Mouse (Mus musculus) myocyte (in vitro differentiated cells): Measurements from ENCODE around the gene Egfl7. TPM values are rescaled to one million over a fixed set of nuclear protein-coding genes. Genes with fewer than 3 reads are reported as not detected.
A peak's percentile ranks its signal among the peaks of the same experiment; 100 is the strongest.

Source experiments
- H3K27me3 ChIP-seq: one replicate; pipeline ENCODE4 v1.6.1; 2011; ENCODE audit not compliant: control insufficient read depth, insufficient read depth, insufficient read length
- H3K36me3 ChIP-seq: one replicate; pipeline ENCODE4 v1.6.1; 2011; ENCODE audit not compliant: control insufficient read depth, insufficient read depth
- H3K4me2 ChIP-seq: one replicate; pipeline ENCODE4 v1.6.1; 2011; ENCODE audit warnings: low read depth, control low read depth
- H3K4me3 ChIP-seq: one replicate; pipeline ENCODE4 v1.5.1; 2011; ENCODE audit warnings: mild to moderate bottlenecking, control low read depth, moderate library complexity
- H3K79me2 ChIP-seq: one replicate; pipeline ENCODE4 v1.6.1; 2011; ENCODE audit not compliant: control insufficient read depth, insufficient read depth
- H3ac ChIP-seq: one replicate; pipeline ENCODE4 v1.6.1; 2011; ENCODE audit not compliant: control insufficient read depth, insufficient read length
- CEBPB ChIP-seq: IDR thresholded peaks from 2 replicates; pipeline ENCODE4 v1.6.1; 2011; ENCODE audit warnings: mild to moderate bottlenecking, moderate library complexity; ENCODE audit not compliant: poor library complexity, insufficient read depth, severe bottlenecking
- E2F4 ChIP-seq: IDR thresholded peaks from one replicate; pipeline ENCODE4 v1.6.1; 2011; ENCODE audit warnings: mild to moderate bottlenecking, control low read depth, moderate library complexity; ENCODE audit not compliant: insufficient read depth
- MAX ChIP-seq: IDR thresholded peaks from one replicate; pipeline ENCODE4 v1.6.1; 2011; ENCODE audit warnings: low read depth, mild to moderate bottlenecking, control low read depth
- MYOD1 ChIP-seq, 3 experiments: IDR thresholded peaks; one replicate each; pipeline ENCODE4 v1.6.1; 2011; ENCODE audit warnings: control low read depth in 2 of 3, low read depth in 2 of 3, mild to moderate bottlenecking in 2 of 3, moderate library complexity in 1 of 3; ENCODE audit not compliant: insufficient read length in 2 of 3, control insufficient read depth in 1 of 3
- MYOG ChIP-seq, 3 experiments: IDR thresholded peaks; one replicate each; pipeline ENCODE4 v1.6.1; 2011; ENCODE audit warnings: control low read depth in 2 of 3, low read depth in 2 of 3, mild to moderate bottlenecking in 2 of 3; ENCODE audit not compliant: insufficient read length in 2 of 3, control insufficient read depth in 1 of 3, insufficient read depth in 1 of 3
- POLR2A ChIP-seq: IDR thresholded peaks from one replicate; pipeline ENCODE4 v1.6.1; 2011; ENCODE audit warnings: low read depth, mild to moderate bottlenecking, control low read depth, moderate library complexity; ENCODE audit not compliant: insufficient read length
- POLR2AphosphoS2 ChIP-seq: IDR thresholded peaks from one replicate; pipeline ENCODE4 v1.6.1; 2011; ENCODE audit warnings: low read depth, control low read depth; ENCODE audit not compliant: insufficient read length
- REST ChIP-seq: IDR thresholded peaks from one replicate; pipeline ENCODE4 v1.6.1; 2011; ENCODE audit warnings: mild to moderate bottlenecking, control low read depth, moderate library complexity; ENCODE audit not compliant: insufficient read depth, insufficient read length
- TCF12 ChIP-seq: IDR thresholded peaks from one replicate; pipeline ENCODE4 v1.6.1; 2011; ENCODE audit warnings: mild to moderate bottlenecking, control low read depth; ENCODE audit not compliant: poor library complexity, insufficient read depth, severe bottlenecking
- TCF3 ChIP-seq: IDR thresholded peaks from one replicate; pipeline ENCODE4 v1.6.1; 2011; ENCODE audit warnings: low read depth, control low read depth; ENCODE audit not compliant: insufficient read length
- USF1 ChIP-seq: IDR thresholded peaks from one replicate; pipeline ENCODE4 v1.6.1; 2011; ENCODE audit warnings: low read depth, mild to moderate bottlenecking, control low read depth, moderate library complexity
- polyA plus RNA-seq: library from polyadenylated mRNA; unstranded; fragments of >200 nt; fragmentation: generic; extraction: Trizol; gene quantifications from one replicate; pipeline ENCODE4 v1.2.1, GENCODE M21; 2012; ENCODE audit warnings: missing spikeins

The Egfl7 gene
- polyA plus RNA-seq, 1 experiment: 2.7 TPM

GRCm38 (mm10) chr2:26638039-26638438, 58.2 kb downstream of the Egfl7 start:
- H3ac ChIP-seq: no peak overlapping the region
- no peaks in the 10 kb centered on the region for H3K27me3 ChIP-seq
- H3K79me2 ChIP-seq: peaks cover 29% of the 10 kb centered on the region
- peak overlapping the region; percentile 95 for H3K4me3 ChIP-seq
- peak overlapping the region; percentile 83 for H3K4me2 ChIP-seq
- peaks cover 24% of the 10 kb centered on the region for H3K36me3 ChIP-seq
- TF ChIP-seq POLR2AphosphoS2 (no peak), USF1 (no peak), E2F4 (no peak), TCF3 (no peak), MAX (no peak), MYOG (IDR thresholded peaks at IDR 0.05; ENCODE audit: control insufficient read depth in 1 of 3, insufficient read depth in 1 of 3, insufficient read length in 2 of 3, low read depth in 2 of 3) (no peak), REST (no peak), CEBPB (no peak), TCF12 (no peak), MYOD1 (IDR thresholded peaks at IDR 0.05; ENCODE audit: control insufficient read depth in 1 of 3, insufficient read length in 2 of 3, low read depth in 2 of 3) (no peak)

GRCm38 (mm10) chr2:26638572-26638971, 58.8 kb downstream of the Egfl7 start:
- TF ChIP-seq E2F4 (no peak), CEBPB (no peak)
- Histone ChIP-seq H3K79me2 (peaks cover 29% of the 10 kb centered on the region), H3K4me2 (peak overlapping the region; percentile 83), H3K4me3 (peak overlapping the region; percentile 95), H3K27me3 (no peaks in the 10 kb centered on the region), H3ac (no peak overlapping the region), H3K36me3 (peaks cover 24% of the 10 kb centered on the region)

GRCm38 (mm10) chr2:26639083-26639482, 59.3 kb downstream of the Egfl7 start:
- H3K27me3 ChIP-seq: no peaks in the 10 kb centered on the region
- TF ChIP-seq POLR2AphosphoS2 (no peak), MYOD1 (IDR thresholded peaks at IDR 0.05; ENCODE audit: control insufficient read depth in 1 of 3, insufficient read length in 2 of 3, low read depth in 2 of 3) (no peak), POLR2A (peak; percentile 49), USF1 (peak; percentile 44)
- peak overlapping the region; percentile 6 for H3ac ChIP-seq
- H3K79me2 ChIP-seq: peaks cover 29% of the 10 kb centered on the region
- peak overlapping the region; percentile 95 for H3K4me3 ChIP-seq
- peak overlapping the region; percentile 83 for H3K4me2 ChIP-seq
- H3K36me3 ChIP-seq: peaks cover 24% of the 10 kb centered on the region

GRCm38 (mm10) chr2:26639838-26640830, 60.3 kb downstream of the Egfl7 start:
- Histone ChIP-seq H3K79me2 (peaks cover 29% of the 10 kb centered on the region), H3K27me3 (no peaks in the 10 kb centered on the region), H3ac (peak overlapping the region; percentile 6), H3K4me3 (peak overlapping the region; percentile 95), H3K4me2 (peak overlapping the region; percentile 83), H3K36me3 (peaks cover 20% of the 10 kb centered on the region)
- no peak for TF ChIP-seq TCF3
- TF ChIP-seq POLR2A: peak; percentile 97
- TF ChIP-seq POLR2AphosphoS2: peak; percentile 97

- H3K79me2 ChIP-seq: peaks cover 29% of the 10 kb centered on the region
- H3K27me3 ChIP-seq: no peaks in the 10 kb centered on the region
- no peak for TF ChIP-seq USF1
- TF ChIP-seq REST: no peak
- no peak overlapping the region for H3K4me3 ChIP-seq
- H3K36me3 ChIP-seq: peaks cover 20% of the 10 kb centered on the region
- H3ac ChIP-seq: no peak overlapping the region
- H3K4me2 ChIP-seq: peak overlapping the region; percentile 70
These were observed 61.3 kb downstream of the Egfl7 start for GRCm38 (mm10) chr2:26641006-26641647.

Other genes with a start within 250 kb of the Egfl7 start
- 28.4 TPM for gene Dnlz, start 227.9 kb upstream of the Egfl7 start, polyA plus RNA-seq
- gene Card9, start 219.1 kb upstream of the Egfl7 start, polyA plus RNA-seq: 0.84 TPM
- gene Snapc4, start 199.4 kb upstream of the Egfl7 start, polyA plus RNA-seq: 11.0 TPM
- gene Entr1, start 190.7 kb upstream of the Egfl7 start, polyA plus RNA-seq: 50.8 TPM
- gene Pmpca, start 190.7 kb upstream of the Egfl7 start, polyA plus RNA-seq: 111 TPM
- 9.3 TPM for gene Inpp5e, start 170.8 kb upstream of the Egfl7 start, polyA plus RNA-seq
- gene Sec16a, start 134.8 kb upstream of the Egfl7 start, polyA plus RNA-seq: 31.4 TPM
- gene Notch1, start 63.4 kb upstream of the Egfl7 start, polyA plus RNA-seq: 16.3 TPM
- gene Gm20532, start 6.6 kb downstream of the Egfl7 start, polyA plus RNA-seq: not detected
- 31.3 TPM for gene Agpat2, start 24.4 kb downstream of the Egfl7 start, polyA plus RNA-seq
- gene Fam69b, start 48.4 kb downstream of the Egfl7 start, polyA plus RNA-seq: 2.6 TPM
- gene Lcn4, start 91.3 kb downstream of the Egfl7 start, polyA plus RNA-seq: not detected